Mouse (Mus musculus) bone marrow macrophage, adult 2 months (primary cell): ENCODE results near the gene Inpp5e.

Experiments
- CTCF ChIP-seq: IDR thresholded peaks from 2 replicates; pipeline ENCODE4 v1.5.1; 2012; ENCODE audit warnings: low read depth, mild to moderate bottlenecking, low read length, moderate library complexity
- POLR2A ChIP-seq: IDR thresholded peaks from 2 replicates; pipeline ENCODE4 v1.6.1; 2012; ENCODE audit warnings: mild to moderate bottlenecking, low read depth, low read length, borderline replicate concordance

- TF ChIP-seq CTCF (no peak), POLR2A (no peak)
Measured at GRCm38 (mm10) chr2:26359983-26360382, 49.0 kb downstream of the Inpp5e start.
